Mouse (Mus musculus) ovary, postnatal 10 days (tissue): ENCODE data around the gene Pik3c2a.
"Not testable (repeated sequence)": the region's sequence is repeated elsewhere in the genome, so short reads cannot be mapped to it uniquely, and the experiment has no call there.

Experiments used
- DNase-seq: peaks from one replicate; pipeline ENCODE4 v3.0.0; 2022; ENCODE audit warnings: low spot score

Pik3c2a gene

DNA sequence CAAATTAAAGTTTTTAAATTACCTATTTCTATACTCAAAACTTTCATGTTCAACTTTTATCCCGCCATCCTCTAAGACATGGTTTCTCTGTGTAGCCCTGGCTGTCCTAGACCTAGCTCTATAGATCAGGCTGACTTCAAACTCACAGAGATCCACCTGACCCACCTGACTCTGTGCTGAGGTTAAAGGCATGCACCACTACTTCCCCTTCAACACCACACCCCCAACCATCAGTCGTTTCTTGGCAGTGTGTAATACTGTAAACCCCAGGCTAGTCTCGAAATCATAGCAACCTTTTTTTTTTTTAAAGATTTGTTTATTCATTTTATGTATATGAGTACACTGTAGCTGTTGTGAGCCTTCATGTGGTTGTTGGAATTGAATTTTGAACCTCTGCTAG, 50.9 kb downstream of the Pik3c2a start:
- no peak for DNase-seq

DNA sequence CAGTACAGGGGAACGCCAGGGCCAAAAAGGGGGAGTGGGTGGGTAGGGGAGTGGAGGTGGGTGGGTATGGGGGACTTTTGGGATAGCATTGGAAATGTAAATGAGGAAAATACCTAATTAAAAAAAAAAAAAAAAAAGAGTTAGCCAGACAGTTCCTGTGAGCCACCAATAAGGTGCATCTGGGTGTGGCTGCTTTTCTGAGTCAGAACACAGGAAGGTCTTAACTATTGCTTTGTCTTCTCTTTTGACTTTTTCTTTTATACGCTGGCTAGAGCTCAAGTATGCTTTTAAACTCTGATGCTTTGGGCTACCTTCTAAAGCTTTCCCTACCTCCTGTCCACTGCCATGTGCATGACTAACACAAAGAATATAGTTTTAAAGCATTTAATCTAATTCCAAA, 55.9 kb downstream of the Pik3c2a start:
- not testable (repeated sequence) for DNase-seq

- DNase-seq = not testable (repeated sequence)
These were observed 64.1 kb downstream of the Pik3c2a start for GRCm38 (mm10) chr7:116379181-116379580.

DNA sequence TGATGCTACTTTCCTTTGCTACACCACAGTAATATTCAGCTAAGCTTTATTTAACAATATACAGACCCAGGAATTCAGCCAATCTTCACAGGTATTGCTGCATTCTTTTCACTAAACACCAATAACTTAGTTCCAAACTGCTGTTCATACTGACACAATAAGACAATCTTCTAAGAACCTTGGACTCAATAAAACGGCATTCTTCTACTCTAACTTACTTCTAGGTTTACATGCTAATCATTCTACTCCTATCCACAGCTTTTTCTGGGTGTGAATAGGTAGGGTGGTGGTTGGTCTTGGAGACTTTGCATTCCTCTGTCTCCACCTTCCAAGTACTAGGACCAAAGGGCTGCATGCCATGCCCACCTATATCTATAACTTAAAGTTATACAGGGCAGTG, 69.0 kb downstream of the Pik3c2a start:
- no peak for DNase-seq

GRCm38 (mm10) chr7:116336226-116336625, 107.0 kb downstream of the Pik3c2a start:
- DNase-seq = no peak

DNA sequence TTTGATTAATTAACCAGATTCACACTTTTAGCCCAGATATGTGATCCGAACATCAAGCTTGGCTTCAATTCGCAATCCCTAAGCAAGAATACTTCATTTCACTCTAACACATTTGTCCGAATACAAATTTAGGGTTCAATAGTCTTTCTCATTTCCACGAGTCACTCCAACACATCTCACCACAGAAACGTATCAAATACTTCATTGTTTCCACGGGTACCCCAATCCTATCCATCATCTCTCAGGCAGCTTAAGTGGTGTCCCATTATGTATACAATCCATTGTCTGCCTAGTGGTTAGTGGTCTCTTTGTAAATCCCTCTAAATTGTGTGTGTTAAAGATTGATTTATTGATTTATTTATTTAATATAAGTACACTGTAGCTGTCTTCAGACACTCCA, 108.1 kb downstream of the Pik3c2a start:
- DNase-seq = no peak

DNA sequence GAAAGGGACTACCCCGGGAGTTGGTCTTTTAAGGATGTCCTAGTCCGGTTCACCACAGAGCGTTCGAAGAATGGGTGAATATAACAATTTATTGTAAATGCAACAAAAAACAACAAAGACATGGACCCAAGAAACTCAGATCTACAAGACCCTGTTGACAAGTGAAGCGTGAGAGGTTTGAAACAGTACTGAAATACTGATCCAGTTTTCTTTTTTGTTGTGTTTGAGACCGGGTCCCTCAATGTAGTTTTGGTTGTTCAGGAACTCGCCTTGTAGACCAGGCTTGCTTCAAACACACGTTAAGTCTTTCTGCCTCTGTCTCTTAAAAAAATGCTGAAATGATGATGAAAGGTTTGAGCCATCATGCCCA, 108.6 kb downstream of the Pik3c2a start:
- no peak for DNase-seq

GRCm38 (mm10) chr7:116333713-116334668, 109.3 kb downstream of the Pik3c2a start, which contains the start of gene Rps13:
Gene Rps13 (minus strand): TSS chr7:116334195.
- peak; percentile 92 for DNase-seq

DNA sequence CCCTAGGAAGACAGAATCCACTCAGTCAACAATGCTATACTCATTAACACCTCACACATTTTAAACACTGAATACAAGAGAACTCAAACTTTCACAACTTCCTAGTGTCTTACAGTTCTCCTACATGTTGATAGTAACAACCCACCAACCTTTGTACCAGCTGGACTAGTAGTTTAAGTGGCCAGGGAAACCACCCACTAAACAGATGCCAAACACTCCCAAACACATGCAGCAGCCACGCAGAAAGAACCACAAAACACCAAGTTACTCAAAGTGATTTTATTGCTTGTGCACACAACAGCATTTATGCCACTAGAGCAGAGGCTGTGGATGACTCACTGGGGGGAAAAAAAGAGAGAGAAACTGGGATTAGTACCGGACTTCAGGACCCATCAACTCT, 112.0 kb downstream of the Pik3c2a start:
- no peak for DNase-seq

GRCm38 (mm10) chr7:116329858-116330257, 113.4 kb downstream of the Pik3c2a start:
- DNase-seq = no peak

DNA sequence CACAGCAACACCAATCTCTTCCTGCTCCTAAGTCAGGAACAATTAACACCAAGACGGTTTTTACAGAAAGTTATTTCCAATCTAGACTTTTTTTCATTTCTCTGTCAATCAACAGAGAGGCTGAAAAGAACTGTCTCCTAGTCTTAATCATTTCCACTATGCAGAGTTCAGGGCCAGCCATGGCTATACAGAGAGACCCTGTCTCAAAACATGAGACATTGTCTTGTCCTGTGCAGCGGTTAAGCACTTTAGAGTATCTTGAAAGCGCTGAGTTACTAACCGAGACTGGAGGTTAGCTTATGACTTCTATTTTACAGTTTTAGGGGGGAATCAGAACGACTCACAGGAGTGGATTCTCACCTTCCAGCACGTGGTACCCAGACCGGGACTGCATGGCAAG, 114.5 kb downstream of the Pik3c2a start:
- DNase-seq = no peak

- no peak for DNase-seq
These were observed 115.3 kb downstream of the Pik3c2a start for GRCm38 (mm10) chr7:116327901-116328300.

DNA sequence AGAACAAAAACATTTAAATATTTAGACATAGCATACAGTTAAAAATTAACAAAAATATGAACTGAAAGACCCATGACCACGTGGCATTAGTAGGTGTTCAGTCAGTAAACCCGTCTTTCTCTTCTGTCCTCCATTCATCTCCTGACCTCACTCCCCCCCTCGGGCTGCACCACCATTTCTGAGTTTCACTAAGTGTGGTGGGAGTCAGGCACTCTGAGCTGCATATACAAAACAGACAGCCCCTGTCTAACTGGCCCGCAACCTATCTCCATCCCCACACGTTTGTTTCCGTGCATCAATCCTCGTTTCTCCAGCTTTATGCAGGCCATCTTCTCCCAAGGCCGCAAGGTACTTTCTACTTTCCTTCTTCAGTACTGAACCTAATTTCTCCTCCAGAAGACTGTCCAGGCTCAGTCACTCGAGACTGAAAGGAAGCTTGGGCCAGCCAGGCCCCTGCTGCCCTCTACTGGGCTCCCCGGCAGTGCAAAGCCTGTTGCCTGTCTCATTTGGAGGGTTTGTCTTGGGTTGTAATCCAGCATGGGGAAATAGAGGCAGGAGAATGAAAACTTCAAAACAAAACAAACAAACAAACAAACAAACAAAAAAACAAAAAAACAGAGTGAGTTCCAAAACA, 119.8 kb downstream of the Pik3c2a start:
- DNase-seq = peak; percentile 25

GRCm38 (mm10) chr7:116309456-116309855, 133.8 kb downstream of the Pik3c2a start:
- no peak for DNase-seq

- no peak for DNase-seq
These were observed 134.6 kb downstream of the Pik3c2a start for GRCm38 (mm10) chr7:116308632-116308991.

- DNase-seq = peak; percentile 11
These were observed 135.2 kb downstream of the Pik3c2a start, which contains the start of gene Plekha7 for GRCm38 (mm10) chr7:116307871-116308631. Gene Plekha7 (minus strand): TSS chr7:116308376.

- DNase-seq = peak; percentile 43
These were observed 136.0 kb downstream of the Pik3c2a start for GRCm38 (mm10) chr7:116307099-116307870.

- no peak for DNase-seq
These were observed 136.6 kb downstream of the Pik3c2a start for GRCm38 (mm10) chr7:116306601-116307000.

- no peak for DNase-seq
These were observed 141.5 kb downstream of the Pik3c2a start for GRCm38 (mm10) chr7:116301661-116302311.

GRCm38 (mm10) chr7:116301144-116301543, 142.1 kb downstream of the Pik3c2a start:
- no peak for DNase-seq

GRCm38 (mm10) chr7:116298851-116299250, 144.4 kb downstream of the Pik3c2a start:
- no peak for DNase-seq
